Mouse (Mus musculus) myocyte (in vitro differentiated cells): ENCODE data around the gene Rbm12. TPM values are rescaled to one million over a fixed set of nuclear protein-coding genes. Genes with fewer than 3 reads are reported as not detected.
"Not testable (repeated sequence)": the region's sequence is repeated elsewhere in the genome, so short reads cannot be mapped to it uniquely, and the experiment has no call there.

ENCODE experiments used
- H3K27me3 ChIP-seq: one replicate; pipeline ENCODE4 v1.6.1; 2011; ENCODE audit not compliant: control insufficient read depth, insufficient read depth, insufficient read length
- H3K36me3 ChIP-seq: one replicate; pipeline ENCODE4 v1.6.1; 2011; ENCODE audit not compliant: control insufficient read depth, insufficient read depth
- H3K4me2 ChIP-seq: one replicate; pipeline ENCODE4 v1.6.1; 2011; ENCODE audit warnings: low read depth, control low read depth
- H3K4me3 ChIP-seq: one replicate; pipeline ENCODE4 v1.5.1; 2011; ENCODE audit warnings: mild to moderate bottlenecking, control low read depth, moderate library complexity
- H3K79me2 ChIP-seq: one replicate; pipeline ENCODE4 v1.6.1; 2011; ENCODE audit not compliant: control insufficient read depth, insufficient read depth
- H3ac ChIP-seq: one replicate; pipeline ENCODE4 v1.6.1; 2011; ENCODE audit not compliant: control insufficient read depth, insufficient read length
- CEBPB ChIP-seq: IDR thresholded peaks from 2 replicates; pipeline ENCODE4 v1.6.1; 2011; ENCODE audit warnings: mild to moderate bottlenecking, moderate library complexity; ENCODE audit not compliant: poor library complexity, insufficient read depth, severe bottlenecking
- E2F4 ChIP-seq: IDR thresholded peaks from one replicate; pipeline ENCODE4 v1.6.1; 2011; ENCODE audit warnings: mild to moderate bottlenecking, control low read depth, moderate library complexity; ENCODE audit not compliant: insufficient read depth
- MAX ChIP-seq: IDR thresholded peaks from one replicate; pipeline ENCODE4 v1.6.1; 2011; ENCODE audit warnings: low read depth, mild to moderate bottlenecking, control low read depth
- MYOD1 ChIP-seq, 3 experiments: IDR thresholded peaks; one replicate each; pipeline ENCODE4 v1.6.1; 2011; ENCODE audit warnings: control low read depth in 2 of 3, low read depth in 2 of 3, mild to moderate bottlenecking in 2 of 3, moderate library complexity in 1 of 3; ENCODE audit not compliant: insufficient read length in 2 of 3, control insufficient read depth in 1 of 3
- MYOG ChIP-seq, 3 experiments: IDR thresholded peaks; one replicate each; pipeline ENCODE4 v1.6.1; 2011; ENCODE audit warnings: control low read depth in 2 of 3, low read depth in 2 of 3, mild to moderate bottlenecking in 2 of 3; ENCODE audit not compliant: insufficient read length in 2 of 3, control insufficient read depth in 1 of 3, insufficient read depth in 1 of 3
- POLR2A ChIP-seq: IDR thresholded peaks from one replicate; pipeline ENCODE4 v1.6.1; 2011; ENCODE audit warnings: low read depth, mild to moderate bottlenecking, control low read depth, moderate library complexity; ENCODE audit not compliant: insufficient read length
- POLR2AphosphoS2 ChIP-seq: IDR thresholded peaks from one replicate; pipeline ENCODE4 v1.6.1; 2011; ENCODE audit warnings: low read depth, control low read depth; ENCODE audit not compliant: insufficient read length
- REST ChIP-seq: IDR thresholded peaks from one replicate; pipeline ENCODE4 v1.6.1; 2011; ENCODE audit warnings: mild to moderate bottlenecking, control low read depth, moderate library complexity; ENCODE audit not compliant: insufficient read depth, insufficient read length
- SRF ChIP-seq: IDR thresholded peaks from one replicate; pipeline ENCODE4 v1.6.1; 2011; ENCODE audit warnings: low read depth; ENCODE audit not compliant: control insufficient read depth, insufficient read length
- TCF12 ChIP-seq: IDR thresholded peaks from one replicate; pipeline ENCODE4 v1.6.1; 2011; ENCODE audit warnings: mild to moderate bottlenecking, control low read depth; ENCODE audit not compliant: poor library complexity, insufficient read depth, severe bottlenecking
- TCF3 ChIP-seq: IDR thresholded peaks from one replicate; pipeline ENCODE4 v1.6.1; 2011; ENCODE audit warnings: low read depth, control low read depth; ENCODE audit not compliant: insufficient read length
- USF1 ChIP-seq: IDR thresholded peaks from one replicate; pipeline ENCODE4 v1.6.1; 2011; ENCODE audit warnings: low read depth, mild to moderate bottlenecking, control low read depth, moderate library complexity
- polyA plus RNA-seq: library from polyadenylated mRNA; unstranded; fragments of >200 nt; fragmentation: generic; extraction: Trizol; gene quantifications from one replicate; pipeline ENCODE4 v1.2.1, GENCODE M21; 2012; ENCODE audit warnings: missing spikeins

Rbm12 gene
- polyA plus RNA-seq, 1 experiment: 4.0 TPM

- Histone ChIP-seq H3K4me3 (no peak within 1 kb of the TSS), H3K4me2 (no peak within 1 kb of the TSS), H3K36me3 (peaks cover 25% of the 10 kb centered on the region), H3K27me3 (no peaks in the 10 kb centered on the region), H3K79me2 (no peaks in the 10 kb centered on the region), H3ac (no peak within 1 kb of the TSS)
- TF ChIP-seq CEBPB (no peak), TCF12 (no peak), POLR2A (no peak), POLR2AphosphoS2 (no peak), USF1 (no peak), E2F4 (no peak), SRF (no peak), REST (no peak), MAX (no peak), MYOD1 (IDR thresholded peaks at IDR 0.05; ENCODE audit: control insufficient read depth in 1 of 3, insufficient read length in 2 of 3, low read depth in 2 of 3) (no peak), TCF3 (no peak), MYOG (IDR thresholded peaks at IDR 0.05; ENCODE audit: control insufficient read depth in 1 of 3, insufficient read depth in 1 of 3, insufficient read length in 2 of 3, low read depth in 2 of 3) (no peak)
These were observed 15.2 kb upstream of the Rbm12 start, which contains the start of gene Gm28036 for GRCm38 (mm10) chr2:156126992-156127391. Gene Gm28036, minus strand, starts transcription at chr2:156127092.

GRCm38 (mm10) chr2:156123731-156124130, 12.0 kb upstream of the Rbm12 start:
- no peaks in the 10 kb centered on the region for H3K79me2 ChIP-seq
- H3K4me3 ChIP-seq: no peak overlapping the region
- H3K27me3 ChIP-seq: no peaks in the 10 kb centered on the region
- H3ac ChIP-seq: no peak overlapping the region
- H3K4me2 ChIP-seq: no peak overlapping the region
- TF ChIP-seq MYOG (IDR thresholded peaks at IDR 0.05; ENCODE audit: control insufficient read depth in 1 of 3, insufficient read depth in 1 of 3, insufficient read length in 2 of 3, low read depth in 2 of 3) (no peak), SRF (no peak), MYOD1 (IDR thresholded peaks at IDR 0.05; ENCODE audit: control insufficient read depth in 1 of 3, insufficient read length in 2 of 3, low read depth in 2 of 3) (no peak), TCF12 (no peak), CEBPB (no peak), MAX (no peak), POLR2AphosphoS2 (no peak), E2F4 (no peak), TCF3 (no peak), POLR2A (no peak), REST (no peak), USF1 (no peak)
- H3K36me3 ChIP-seq: peaks cover 15% of the 10 kb centered on the region

- Histone ChIP-seq H3K79me2 (no peaks in the 10 kb centered on the region), H3K27me3 (no peaks in the 10 kb centered on the region), H3ac (no peak overlapping the region), H3K4me3 (no peak overlapping the region), H3K36me3 (peaks cover 11% of the 10 kb centered on the region), H3K4me2 (no peak overlapping the region)
- TF ChIP-seq MYOG (IDR thresholded peaks at IDR 0.05; ENCODE audit: control insufficient read depth in 1 of 3, insufficient read depth in 1 of 3, insufficient read length in 2 of 3, low read depth in 2 of 3): no peak
- TF ChIP-seq TCF3: no peak
These were observed 7.8 kb upstream of the Rbm12 start for GRCm38 (mm10) chr2:156119566-156119965.

GRCm38 (mm10) chr2:156112080-156112423, 274 bp upstream of the Rbm12 start:
- not testable (repeated sequence) for H3K36me3 ChIP-seq, H3K27me3 ChIP-seq
- H3K79me2 ChIP-seq: peaks cover 45% of the 10 kb centered on the region
- peak overlapping the region; percentile 42 for H3ac ChIP-seq
- H3K4me3 ChIP-seq: peak overlapping the region; percentile 92
- peak overlapping the region; percentile 76 for H3K4me2 ChIP-seq

- peak overlapping the region; percentile 92 for H3K4me3 ChIP-seq
- TF ChIP-seq TCF12 (no peak), CEBPB (0 out of 2 replicates have a peak, but pooled peaks have one; percentile 1)
- peaks cover 58% of the 10 kb centered on the region for H3K79me2 ChIP-seq
These were observed 986 bp downstream of the Rbm12 start for GRCm38 (mm10) chr2:156110627-156111357.

GRCm38 (mm10) chr2:156091926-156092325, 19.9 kb downstream of the Rbm12 start:
- peaks cover 92% of the 10 kb centered on the region for H3K79me2 ChIP-seq
- TF ChIP-seq TCF12 (no peak), CEBPB (no peak)
- peaks cover 29% of the 10 kb centered on the region for H3K36me3 ChIP-seq
- no peak overlapping the region for H3K4me3 ChIP-seq
- H3ac ChIP-seq: no peak overlapping the region
- no peak overlapping the region for H3K4me2 ChIP-seq
- H3K27me3 ChIP-seq: no peaks in the 10 kb centered on the region

More at GRCm38 (mm10) chr2:156110627-156111357, 986 bp downstream of the Rbm12 start:
- peak overlapping the region; percentile 42 for H3ac ChIP-seq
- no peaks in the 10 kb centered on the region for H3K27me3 ChIP-seq
- peak overlapping the region; percentile 70 for H3K4me2 ChIP-seq
- H3K36me3 ChIP-seq: no peaks in the 10 kb centered on the region
